Mouse (Mus musculus) left cerebral cortex, postnatal 4 days (tissue): ENCODE results near the gene Heatr4. TPM values are rescaled to one million over a fixed set of nuclear protein-coding genes. Genes with fewer than 3 reads are reported as not detected.
"Not testable (repeated sequence)": the region's sequence is repeated elsewhere in the genome, so short reads cannot be mapped to it uniquely, and the experiment has no call there.

Experiments
- DNase-seq: peaks from one replicate; pipeline ENCODE4 v3.0.0-alpha.2; 2022
- intact Hi-C: fragments of 180-260 bp; cut with DNase I; formaldehyde crosslinking; loops from one replicate; pipeline ENCODE4 v1.15.1; 2025
- total RNA-seq, 2 experiments: library from RNA; stranded (reverse); gene quantifications; 2 replicates each; pipeline ENCODE4 v1.2.3; 2021

The Heatr4 gene
- total RNA-seq = under 1 TPM in 1 of 2 experiments, not detected in 1; 0.14 TPM

- no peak for DNase-seq
- intact Hi-C loops = no loop called here
These were observed at the start of gene Heatr4 for GRCm38 (mm10) chr12:83984752-83985151. TSS of gene Heatr4 (minus strand) at chr12:83984852.

- intact Hi-C loops = no loop called here
These were observed 49.5 kb upstream of the Heatr4 start for GRCm38 (mm10) chr12:84034108-84034507.

GRCm38 (mm10) chr12:84033302-84033701 lies 48.6 kb upstream of the Heatr4 start:
- intact Hi-C loops, DNase-seq: not testable (repeated sequence)

More at GRCm38 (mm10) chr12:84034108-84034507, 49.5 kb upstream of the Heatr4 start:
- no peak for DNase-seq

- intact Hi-C loops = no loop called here
These were observed 48.2 kb upstream of the Heatr4 start for GRCm38 (mm10) chr12:84032854-84033253.

GRCm38 (mm10) chr12:84030659-84031332 lies 46.1 kb upstream of the Heatr4 start:
- peak; percentile 70 for DNase-seq
- intact Hi-C loops = no loop called here

More at GRCm38 (mm10) chr12:84032854-84033253, 48.2 kb upstream of the Heatr4 start:
- no peak for DNase-seq

GRCm38 (mm10) chr12:84029043-84029442 lies 44.4 kb upstream of the Heatr4 start:
- intact Hi-C loops, DNase-seq: not testable (repeated sequence)

GRCm38 (mm10) chr12:84028328-84028727 lies 43.7 kb upstream of the Heatr4 start:
- intact Hi-C loops, DNase-seq: not testable (repeated sequence)

GRCm38 (mm10) chr12:84025888-84026287 lies 41.2 kb upstream of the Heatr4 start:
- no peak for DNase-seq
- intact Hi-C loops = no loop called here

- no peak for DNase-seq
- intact Hi-C loops = no loop called here
These were observed 38.5 kb upstream of the Heatr4 start for GRCm38 (mm10) chr12:84023052-84023745.

GRCm38 (mm10) chr12:84022266-84022665 lies 37.6 kb upstream of the Heatr4 start:
- DNase-seq, intact Hi-C loops: not testable (repeated sequence)

GRCm38 (mm10) chr12:84020528-84020927 lies 35.9 kb upstream of the Heatr4 start:
- DNase-seq, intact Hi-C loops: not testable (repeated sequence)

GRCm38 (mm10) chr12:84013701-84014100 lies 29.0 kb upstream of the Heatr4 start:
- no peak for DNase-seq
- intact Hi-C loops = no loop called here

GRCm38 (mm10) chr12:84013130-84013529 lies 28.5 kb upstream of the Heatr4 start:
- DNase-seq = peak; percentile 34
- intact Hi-C loops = no loop called here

GRCm38 (mm10) chr12:84011251-84012040 lies 26.8 kb upstream of the Heatr4 start:
- intact Hi-C loops = no loop called here

GRCm38 (mm10) chr12:84010201-84010600 lies 25.5 kb upstream of the Heatr4 start:
- intact Hi-C loops = no loop called here
- DNase-seq = no peak

More at GRCm38 (mm10) chr12:84011251-84012040, 26.8 kb upstream of the Heatr4 start:
- peak; percentile 96 for DNase-seq

- intact Hi-C loops = not testable (repeated sequence)
- DNase-seq = peak; percentile 70
These were observed 24.7 kb upstream of the Heatr4 start, which contains the start of gene Acot1 for GRCm38 (mm10) chr12:84009171-84009965. TSS of gene Acot1 (plus strand) at chr12:84009490.

GRCm38 (mm10) chr12:84008729-84009128 lies 24.1 kb upstream of the Heatr4 start:
- intact Hi-C loops = no loop called here
- DNase-seq = no peak

GRCm38 (mm10) chr12:84008251-84008650 lies 23.6 kb upstream of the Heatr4 start:
- intact Hi-C loops = no loop called here
- DNase-seq = no peak

GRCm38 (mm10) chr12:84003866-84004265 lies 19.2 kb upstream of the Heatr4 start:
- no peak for DNase-seq
- intact Hi-C loops = no loop called here

- intact Hi-C loops = no loop called here
- DNase-seq = no peak
These were observed 15.8 kb upstream of the Heatr4 start for GRCm38 (mm10) chr12:84000418-84000817.
